Mouse (Mus musculus) embryonic facial prominence, embryonic 15.5 days (tissue): ENCODE data around the gene Olfr1475. TPM values are rescaled to one million over a fixed set of nuclear protein-coding genes. Genes with fewer than 3 reads are reported as not detected.
"Not testable (repeated sequence)": the region's sequence is repeated elsewhere in the genome, so short reads cannot be mapped to it uniquely, and the experiment has no call there.

Experiments
- ATAC-seq: fragments of 200-750 bp; cut with Nextera tagmentation; 2 replicates; pipeline ENCODE4 v1.8.0; 2017; ENCODE audit warnings: low read depth, moderate TSS enrichment; ENCODE audit not compliant: insufficient number of reproducible peaks, low FRiP score, low TSS enrichment
- H3K27ac ChIP-seq: fragments of 300-500 bp; sonication (generic); replicated peaks from 2 replicates; pipeline ENCODE4 v1.5.1; 2015; ENCODE audit warnings: mild to moderate bottlenecking, inconsistent platforms
- H3K27me3 ChIP-seq: fragments of 300-500 bp; sonication (generic); 2 replicates; pipeline ENCODE4 v1.6.1; 2015; ENCODE audit warnings: inconsistent platforms
- H3K36me3 ChIP-seq: fragments of 300-500 bp; sonication (generic); 2 replicates; pipeline ENCODE4 v1.6.1; 2015; ENCODE audit warnings: mild to moderate bottlenecking, inconsistent platforms
- H3K4me1 ChIP-seq: fragments of 300-500 bp; sonication (generic); 2 replicates; pipeline ENCODE4 v1.6.1; 2015; ENCODE audit warnings: inconsistent platforms
- H3K4me2 ChIP-seq: fragments of 300-500 bp; sonication (generic); replicated peaks from 2 replicates; pipeline ENCODE4 v1.6.1; 2015; ENCODE audit warnings: mild to moderate bottlenecking, inconsistent platforms
- H3K4me3 ChIP-seq: fragments of 300-500 bp; sonication (generic); replicated peaks from 2 replicates; pipeline ENCODE4 v1.5.1; 2015; ENCODE audit warnings: mild to moderate bottlenecking, inconsistent platforms
- H3K9ac ChIP-seq: fragments of 300-500 bp; sonication (generic); 2 replicates; pipeline ENCODE4 v1.6.1; 2015; ENCODE audit warnings: inconsistent platforms
- H3K9me3 ChIP-seq: fragments of 300-500 bp; sonication (generic); replicated peaks from 2 replicates; pipeline ENCODE4 v1.6.1; 2016; ENCODE audit warnings: inconsistent platforms
- WGBS: fragments of 180-500 bp; shearing (Covaris S2); methylation state at CpG from one replicate; pipeline ENCODE4 v1.1.7; 2015; 5-methylcytosine and 5-hydroxymethylcytosine counted together
- polyA plus RNA-seq: library from polyadenylated mRNA; unstranded; fragments of >200 nt; fragmentation: Nextera tagmentation; extraction: Ambion mirVana; gene quantifications from 2 replicates; pipeline ENCODE4 v1.2.1, GENCODE M21; 2015

The Olfr1475 gene
- polyA plus RNA-seq = not detected in 2 replicates

- Histone ChIP-seq H3K9me3 (no peaks in the 10 kb centered on the region), H3K4me3 (no peak within 1 kb of the TSS), H3K9ac (no peak within 1 kb of the TSS), H3K4me1 (no peaks in the 10 kb centered on the region), H3K4me2 (no peak within 1 kb of the TSS), H3K36me3 (no peaks in the 10 kb centered on the region), H3K27me3 (no peaks in the 10 kb centered on the region), H3K27ac (no peak within 1 kb of the TSS)
- ATAC-seq = no peak
Observed at GRCm38 (mm10) chr19:13480096-13480495, at the start of gene Olfr1475. TSS of gene Olfr1475 (minus strand) at chr19:13480196.

GRCm38 (mm10) chr19:13527613-13528012 lies 47.6 kb upstream of the Olfr1475 start, which contains the start of gene Olfr1480:
TSS of gene Olfr1480 (plus strand) at chr19:13527913.
- 68% methylated on average over 2 of the region's 2 CpGs for WGBS
- H3K4me2 ChIP-seq = no peak within 1 kb of the TSS
- no peak within 1 kb of the TSS for H3K9ac ChIP-seq
- ATAC-seq = no peak
- no peaks in the 10 kb centered on the region; the same call in 1 of the 2 replicates for H3K9me3 ChIP-seq
- H3K4me1 ChIP-seq = no peaks in the 10 kb centered on the region
- H3K27ac ChIP-seq = no peak within 1 kb of the TSS
- H3K36me3 ChIP-seq = no peaks in the 10 kb centered on the region
- no peak within 1 kb of the TSS for H3K4me3 ChIP-seq
- H3K27me3 ChIP-seq = no peaks in the 10 kb centered on the region

- WGBS = 72% methylated on average over 3 of the region's 3 CpGs
- ATAC-seq = no peak
- Histone ChIP-seq H3K36me3 (no peaks in the 10 kb centered on the region), H3K9ac (no peak within 1 kb of the TSS), H3K27ac (no peak within 1 kb of the TSS), H3K4me3 (no peak within 1 kb of the TSS), H3K4me2 (no peak within 1 kb of the TSS), H3K4me1 (no peaks in the 10 kb centered on the region), H3K27me3 (no peaks in the 10 kb centered on the region), H3K9me3 (no peaks in the 10 kb centered on the region)
Observed at GRCm38 (mm10) chr19:13500246-13500645, 20.2 kb upstream of the Olfr1475 start, which contains the start of gene Olfr1477. TSS of gene Olfr1477 (plus strand) at chr19:13500546.

- 80% methylated on average over 4 of the region's 4 CpGs for WGBS
Observed at GRCm38 (mm10) chr19:13469265-13469664, 10.7 kb downstream of the Olfr1475 start, which contains the start of gene Olfr1474. TSS of gene Olfr1474 (plus strand) at chr19:13469565.

GRCm38 (mm10) chr19:13455986-13456385 lies 24.0 kb downstream of the Olfr1475 start, which contains the start of gene Olfr1472:
TSS of gene Olfr1472 (minus strand) at chr19:13456086.
- H3K4me1 ChIP-seq = no peaks in the 10 kb centered on the region
- no peak within 1 kb of the TSS for H3K4me3 ChIP-seq
- H3K27me3 ChIP-seq = no peaks in the 10 kb centered on the region
- no peak within 1 kb of the TSS for H3K9ac ChIP-seq
- WGBS = 79% methylated on average over 1 of the region's 1 CpGs
- no peak within 1 kb of the TSS for H3K27ac ChIP-seq
- H3K9me3 ChIP-seq = no peaks in the 10 kb centered on the region
- no peaks in the 10 kb centered on the region for H3K36me3 ChIP-seq
- no peak within 1 kb of the TSS for H3K4me2 ChIP-seq
- ATAC-seq = no peak

More at GRCm38 (mm10) chr19:13469265-13469664, 10.7 kb downstream of the Olfr1475 start, which contains the start of gene Olfr1474:
- not testable (repeated sequence) for H3K36me3 ChIP-seq, H3K27me3 ChIP-seq, H3K27ac ChIP-seq, H3K4me1 ChIP-seq, H3K4me2 ChIP-seq, H3K4me3 ChIP-seq, ATAC-seq, H3K9ac ChIP-seq, H3K9me3 ChIP-seq

GRCm38 (mm10) chr19:13443109-13443508 lies 36.9 kb downstream of the Olfr1475 start, which contains the start of gene Olfr1471:
TSS of gene Olfr1471 (plus strand) at chr19:13443409.
- not testable (repeated sequence) for H3K27ac ChIP-seq, H3K4me3 ChIP-seq, H3K4me1 ChIP-seq, H3K9me3 ChIP-seq, H3K9ac ChIP-seq, H3K36me3 ChIP-seq, H3K27me3 ChIP-seq, H3K4me2 ChIP-seq, ATAC-seq
- 71% methylated on average over 2 of the region's 2 CpGs for WGBS

Other genes with a start within 250 kb of the Olfr1475 start
- gene Olfr1463, start 248.9 kb downstream of the Olfr1475 start, polyA plus RNA-seq = 0.12 TPM in 1 of 2 replicates, not detected in the other
- gene Olfr1465, start 164.7 kb downstream of the Olfr1475 start, polyA plus RNA-seq = not detected in 2 replicates
- not detected in 2 replicates for gene Olfr1466, start 141.3 kb downstream of the Olfr1475 start, polyA plus RNA-seq
- not detected in 2 replicates for gene Olfr1467, start 118.0 kb downstream of the Olfr1475 start, polyA plus RNA-seq
- gene Olfr1469, start 72.3 kb downstream of the Olfr1475 start, polyA plus RNA-seq = not detected in 2 replicates
- gene Olfr1471, start 36.8 kb downstream of the Olfr1475 start, polyA plus RNA-seq = not detected in 2 replicates
- gene Olfr1472, start 24.1 kb downstream of the Olfr1475 start, polyA plus RNA-seq = not detected in 2 replicates
- gene Olfr1474, start 10.6 kb downstream of the Olfr1475 start, polyA plus RNA-seq = not detected in 2 replicates
- not detected in 2 replicates for gene Olfr1477, start 20.4 kb upstream of the Olfr1475 start, polyA plus RNA-seq
- not detected in 2 replicates for gene Olfr1480, start 47.7 kb upstream of the Olfr1475 start, polyA plus RNA-seq
- gene Olfr1484, start 103.3 kb upstream of the Olfr1475 start, polyA plus RNA-seq = not detected in 2 replicates
- not detected in 2 replicates for gene Olfr1487, start 137.2 kb upstream of the Olfr1475 start, polyA plus RNA-seq
- 0.05 TPM in 1 of 2 replicates, not detected in the other for gene Olfr1489, start 151.4 kb upstream of the Olfr1475 start, polyA plus RNA-seq
- gene Olfr1490, start 170.9 kb upstream of the Olfr1475 start, polyA plus RNA-seq = not detected in 2 replicates
- gene Olfr1491, start 217.1 kb upstream of the Olfr1475 start, polyA plus RNA-seq = not detected in 2 replicates
- not detected in 2 replicates for gene Olfr1493-ps1, start 243.1 kb upstream of the Olfr1475 start, polyA plus RNA-seq